Mouse (Mus musculus) cerebral cortex, adult 2 months (tissue): ENCODE data around the gene Commd1.

ENCODE experiments used
- WGBS: fragments of 180-500 bp; shearing (Covaris S2); methylation state at CpG from one replicate; pipeline ENCODE4 v1.1.7; 2018; 5-methylcytosine and 5-hydroxymethylcytosine counted together

Gene Commd1

DNA sequence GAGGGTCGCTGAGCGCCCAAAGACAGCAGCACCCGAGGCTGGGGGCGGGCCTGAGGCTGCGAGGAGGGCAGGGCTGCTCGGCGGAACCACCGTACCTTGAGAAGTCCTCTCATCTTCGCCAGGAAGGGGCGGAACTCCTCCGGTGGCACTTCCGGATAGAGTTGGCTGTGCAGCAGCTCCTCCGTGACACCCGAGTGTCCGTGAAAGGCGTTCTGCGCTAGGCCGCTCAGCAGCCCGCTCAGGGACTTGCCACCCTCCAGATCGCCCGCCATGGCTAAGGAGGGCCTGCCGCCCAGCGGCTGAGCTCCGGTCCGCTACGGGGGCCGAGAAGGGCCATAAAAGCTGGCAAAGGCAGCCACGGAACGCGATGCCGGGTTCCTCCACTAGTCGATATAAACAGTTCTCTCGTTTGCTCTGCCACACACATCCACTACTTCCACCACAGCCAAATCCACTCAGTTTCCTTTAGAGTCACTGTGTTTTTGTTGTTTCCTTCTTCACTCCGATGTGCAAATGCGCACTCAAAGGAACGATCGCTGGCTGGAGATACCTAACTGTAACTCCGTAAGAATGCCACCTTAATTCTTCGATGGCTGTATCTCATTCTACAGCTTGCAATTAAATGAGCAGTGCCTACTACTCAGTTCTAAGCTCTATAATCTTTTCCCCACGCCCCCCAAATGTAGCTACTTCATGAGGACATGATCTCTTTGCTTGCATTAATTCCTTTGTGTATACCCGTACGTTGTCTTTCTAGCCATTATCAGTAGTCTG, at the start of gene Commd1, which contains the start of gene Gm28048:
Commd1 (minus strand) TSS at position 399 of the 774 bp plus-strand sequence.
Gm28048 (minus strand) TSS at position 107 of the 774 bp plus-strand sequence.
- WGBS: under 1% methylated on average over 42 of the region's 42 CpGs

- WGBS: 92% methylated on average over 6 of the region's 6 CpGs
Measured at GRCm38 (mm10) chr11:23029399-23029798, 47.2 kb upstream of the Commd1 start.

DNA sequence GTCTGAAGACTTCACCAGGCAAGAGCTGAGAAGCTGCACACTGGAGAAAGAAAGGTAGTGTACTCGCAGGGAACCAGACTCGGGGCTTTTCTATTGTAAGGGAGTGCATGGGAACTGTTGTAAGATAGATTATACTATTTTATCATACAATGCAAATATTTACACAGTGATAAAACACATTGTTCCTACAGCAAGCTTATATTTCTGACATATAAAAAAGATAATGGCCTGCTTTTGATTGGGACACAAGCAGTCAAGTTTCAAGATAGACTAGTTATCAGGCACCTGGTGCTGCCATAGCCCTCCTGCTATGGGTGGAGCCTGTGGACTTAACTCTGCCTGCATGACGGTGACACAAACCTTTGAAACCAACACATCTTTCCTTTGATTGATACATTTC, 46.8 kb upstream of the Commd1 start:
- WGBS: 84% methylated on average over 3 of the region's 3 CpGs

DNA sequence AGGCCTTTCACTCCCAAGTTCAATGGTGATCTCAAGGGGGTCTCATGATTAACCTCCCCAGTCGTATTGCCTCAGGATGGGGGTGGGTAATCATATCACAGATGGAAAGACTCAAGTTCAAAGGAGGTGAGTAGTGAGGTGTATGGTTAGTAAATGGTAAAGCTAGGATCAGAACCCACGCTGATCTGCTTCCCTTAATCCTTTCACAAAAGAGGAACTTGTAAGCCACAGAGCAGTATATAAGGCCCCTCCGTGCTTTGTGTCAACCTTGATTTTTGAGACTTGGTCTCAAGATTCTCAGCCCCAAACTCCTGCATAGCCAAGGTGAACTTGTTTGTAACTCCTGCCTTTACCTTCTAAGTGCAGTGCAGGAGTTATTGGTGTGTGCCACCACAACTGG, 42.0 kb upstream of the Commd1 start:
- 76% methylated on average over 3 of the region's 3 CpGs for WGBS

DNA sequence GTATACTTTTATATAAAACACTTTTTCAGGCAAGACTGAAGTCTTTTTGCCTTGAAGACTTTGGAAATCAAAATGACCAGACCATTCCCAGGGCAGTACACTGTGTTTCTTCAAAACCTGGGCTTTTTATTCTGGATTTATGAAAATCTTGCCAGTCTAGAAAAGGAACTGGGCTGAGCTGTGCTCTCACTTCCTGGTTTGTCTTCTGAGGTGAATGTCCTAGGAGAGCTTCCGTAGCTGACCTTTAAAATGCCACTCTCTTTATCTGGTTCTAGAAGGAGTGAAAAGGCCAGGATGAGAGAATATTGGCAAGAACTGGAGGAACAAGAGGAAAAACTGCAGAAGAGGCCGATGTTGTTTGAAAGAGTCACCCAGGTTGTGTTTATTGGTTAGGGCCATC, 41.0 kb upstream of the Commd1 start:
- WGBS: 95% methylated on average over 2 of the region's 2 CpGs

- 96% methylated on average over 14 of the region's 14 CpGs for WGBS
Measured at GRCm38 (mm10) chr11:23020841-23021240, 38.7 kb upstream of the Commd1 start.

DNA sequence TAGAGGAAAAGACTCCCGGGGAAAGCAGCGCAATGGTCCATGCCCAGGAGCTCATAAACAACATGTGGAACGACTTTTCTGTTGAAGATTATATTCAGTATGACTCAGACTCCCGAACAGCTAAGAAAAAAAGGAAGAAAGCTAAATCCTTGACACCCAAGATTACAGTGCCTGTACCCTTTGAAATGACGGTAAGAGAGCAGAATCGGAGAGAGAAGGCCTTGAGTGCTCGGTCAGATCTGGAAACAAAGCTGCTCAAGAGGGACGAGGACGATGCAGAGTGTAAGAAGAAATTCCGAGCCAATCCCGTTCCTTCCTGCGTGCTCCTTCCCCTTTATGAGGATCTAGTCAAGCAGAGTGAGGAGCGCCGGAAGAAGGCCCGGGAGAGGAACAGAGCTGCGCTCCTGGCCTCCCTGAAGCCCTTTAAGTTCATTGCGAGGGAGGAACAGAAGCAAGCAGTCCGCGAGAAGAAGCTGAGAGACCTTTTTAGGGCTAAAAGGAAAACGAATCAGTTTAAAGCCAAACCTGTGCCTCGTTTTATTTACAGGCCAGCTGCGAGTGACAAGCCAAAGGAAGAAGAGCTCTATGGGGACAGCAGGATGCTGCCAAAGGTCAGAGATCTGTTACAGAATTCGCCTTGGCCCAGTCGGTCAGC, 38.1 kb upstream of the Commd1 start:
- WGBS: 70% methylated on average over 24 of the region's 24 CpGs

GRCm38 (mm10) chr11:23017943-23018342, 35.8 kb upstream of the Commd1 start:
- 93% methylated on average over 4 of the region's 4 CpGs for WGBS

DNA sequence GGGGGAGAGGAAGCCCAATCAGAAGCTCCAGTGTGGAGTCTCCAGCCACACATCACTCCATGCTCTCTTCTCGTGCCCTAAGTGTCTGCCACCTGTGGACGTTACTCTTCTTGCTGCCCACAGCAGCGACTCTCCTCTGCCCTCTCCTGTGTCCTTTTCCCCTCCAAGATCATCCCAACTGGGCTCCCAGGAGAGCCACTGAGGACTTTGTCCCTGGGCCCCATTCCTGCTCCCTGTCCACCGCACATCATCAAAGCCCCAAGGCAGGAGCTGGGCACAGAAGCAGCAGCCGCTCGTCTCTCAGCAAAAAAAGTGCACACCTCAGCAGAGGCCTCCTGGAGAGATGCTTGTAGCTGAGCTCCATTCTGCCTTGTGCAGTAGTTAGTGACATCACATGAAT, 32.8 kb upstream of the Commd1 start:
- WGBS: 83% methylated on average over 6 of the region's 6 CpGs

- 92% methylated on average over 4 of the region's 4 CpGs for WGBS
Measured at GRCm38 (mm10) chr11:23013580-23014294, 31.6 kb upstream of the Commd1 start.

GRCm38 (mm10) chr11:23013096-23013495, 30.9 kb upstream of the Commd1 start:
- 90% methylated on average over 1 of the region's 1 CpGs for WGBS

DNA sequence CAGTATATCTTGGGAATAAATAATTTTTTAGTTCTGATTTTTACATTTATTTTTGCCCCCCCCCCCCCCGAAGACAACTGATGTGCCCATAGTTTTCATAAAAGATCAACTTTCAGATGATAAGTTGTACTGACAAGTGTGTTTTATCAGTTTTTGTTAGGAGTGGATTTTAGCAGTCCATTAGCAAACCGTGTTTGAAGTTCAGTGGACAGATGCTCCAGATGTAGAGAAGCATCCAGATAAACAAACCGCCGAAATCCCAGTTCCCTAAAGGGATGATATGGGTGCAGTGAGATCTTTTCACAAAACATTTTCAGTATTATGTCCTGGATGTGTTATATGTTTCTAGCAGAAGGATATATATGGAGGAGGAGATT, 26.6 kb upstream of the Commd1 start:
- WGBS: 21% methylated on average over 4 of the region's 4 CpGs

DNA sequence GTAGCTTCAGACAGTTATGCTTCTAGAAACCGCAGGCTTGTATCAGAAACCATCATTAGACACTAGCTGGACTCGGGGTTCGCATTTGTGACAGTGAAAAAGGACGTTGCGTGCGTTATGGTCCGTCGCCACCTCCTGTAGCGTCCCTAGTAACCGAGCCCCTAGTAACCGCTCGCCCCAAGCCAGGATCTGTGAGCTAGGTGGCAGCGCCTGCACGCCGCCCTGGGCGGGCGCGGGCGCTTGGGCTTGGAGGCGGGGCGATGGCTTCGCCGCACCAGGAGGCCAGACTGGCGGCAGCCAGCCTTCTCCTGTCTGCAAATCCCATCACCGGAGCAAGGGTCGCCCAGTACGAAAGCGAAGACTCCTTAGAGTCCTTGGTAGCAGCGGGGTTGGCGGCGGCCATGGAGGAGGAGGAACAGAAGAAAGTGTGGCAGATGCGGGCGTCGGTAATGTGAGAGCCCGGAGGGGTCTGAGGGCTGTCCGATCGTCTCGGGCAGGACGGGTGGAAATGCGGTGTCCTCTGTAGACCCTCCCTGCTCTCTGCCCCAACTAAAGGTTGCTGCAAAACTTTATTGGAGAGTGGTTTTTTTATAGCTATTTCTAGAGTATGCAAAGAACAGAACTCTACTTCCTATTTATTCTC, 26.1 kb upstream of the Commd1 start:
- 1% methylated on average over 40 of the region's 40 CpGs for WGBS

- WGBS: 2% methylated on average over 22 of the region's 22 CpGs
Measured at GRCm38 (mm10) chr11:23007481-23008180, 25.4 kb upstream of the Commd1 start, which contains the start of gene Fam161a. Fam161a (plus strand) TSS chr11:23007531.

GRCm38 (mm10) chr11:23007166-23007480, 24.9 kb upstream of the Commd1 start:
- 5% methylated on average over 6 of the region's 6 CpGs for WGBS

- 96% methylated on average over 1 of the region's 1 CpGs for WGBS
Measured at GRCm38 (mm10) chr11:23005276-23005675, 23.1 kb upstream of the Commd1 start.

GRCm38 (mm10) chr11:22998308-22998707, 16.1 kb upstream of the Commd1 start:
- 43% methylated on average over 1 of the region's 1 CpGs for WGBS

DNA sequence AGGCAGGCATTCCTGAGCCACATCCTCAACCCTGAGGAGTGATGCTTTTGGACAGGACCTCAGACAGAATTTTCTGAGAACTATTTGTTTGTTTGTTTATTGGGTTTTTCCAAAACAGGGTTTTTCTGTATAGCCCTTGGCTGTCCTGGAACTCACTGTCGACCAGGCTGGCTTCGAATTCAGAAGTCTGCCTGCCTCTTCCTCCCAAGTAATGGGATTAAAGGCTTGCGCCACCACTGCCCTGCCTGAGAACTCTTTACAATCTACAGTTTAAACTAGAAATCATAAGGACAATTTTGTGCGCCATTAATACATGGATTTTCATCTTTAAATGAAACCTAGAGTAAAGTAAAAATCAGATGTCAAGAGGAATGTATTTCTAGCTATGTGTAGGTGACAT, 13.3 kb upstream of the Commd1 start:
- 93% methylated on average over 4 of the region's 4 CpGs for WGBS

- 82% methylated on average over 2 of the region's 2 CpGs for WGBS
Measured at GRCm38 (mm10) chr11:22994271-22994670, 12.1 kb upstream of the Commd1 start.

DNA sequence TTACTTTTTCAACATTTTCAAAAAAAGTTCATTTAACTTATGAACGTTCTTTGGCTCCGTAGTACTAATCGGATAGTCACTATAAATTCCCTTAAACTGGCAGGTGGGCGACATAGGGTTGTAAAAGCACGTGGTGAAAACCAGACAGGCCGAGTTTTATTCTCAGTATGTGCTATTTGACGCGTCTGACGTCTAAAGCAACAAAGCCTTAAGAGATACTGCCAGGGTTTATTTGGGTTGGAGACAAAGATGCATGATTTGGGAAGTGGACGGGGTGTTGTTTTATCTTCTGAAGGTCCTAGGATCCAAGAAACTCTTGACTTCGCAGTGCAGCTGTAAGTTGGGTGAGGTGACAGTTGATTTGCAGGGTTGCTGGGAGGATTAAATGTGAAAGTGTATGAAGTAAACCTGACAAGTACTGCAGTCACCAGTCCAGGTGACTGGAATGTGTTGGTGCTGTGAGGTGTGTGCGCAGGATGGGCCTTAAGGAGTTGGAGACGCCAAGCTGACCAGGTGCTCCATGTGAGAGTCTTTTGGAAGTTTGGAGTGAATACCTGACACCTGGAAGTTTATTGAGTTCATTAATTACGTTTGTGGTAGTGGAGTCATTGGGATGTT, 9.1 kb upstream of the Commd1 start:
- WGBS: 8% methylated on average over 14 of the region's 14 CpGs
